Mouse (Mus musculus): ENCODE measurements around the gene Abcb5. TPM values are rescaled to one million over a fixed set of nuclear protein-coding genes. Genes with fewer than 3 reads are reported as not detected.
A peak's percentile ranks its signal among the peaks of the same experiment; 100 is the strongest.

Gene Abcb5
- polyA plus RNA-seq, 1 experiment, result not detected

DNA sequence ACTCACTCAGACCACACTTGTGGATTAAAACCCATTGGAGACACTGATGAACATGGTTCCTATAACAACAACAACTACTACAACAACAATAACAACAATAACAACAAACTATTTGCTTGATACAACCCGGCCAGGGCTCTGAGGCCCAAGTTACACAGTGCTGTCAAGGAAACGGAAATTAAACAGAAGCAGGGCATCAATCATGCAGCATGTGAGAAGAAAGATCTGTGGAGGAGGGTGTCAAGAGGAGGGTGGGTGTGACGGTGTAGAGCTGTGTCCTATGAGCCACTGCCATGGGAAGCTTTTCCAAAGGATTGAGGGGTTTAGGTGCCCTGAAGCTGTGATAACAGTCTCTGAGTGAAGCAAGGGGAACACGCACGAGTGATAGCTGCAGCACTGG lies 64.0 kb downstream of the Abcb5 start:
- TF ChIP-seq POLR2A (IDR thresholded peaks at IDR 0.05; ENCODE audit: borderline replicate concordance, low read depth, low read length) (no peak), CTCF (IDR thresholded peaks at IDR 0.05; ENCODE audit: low read depth, low read length) (no peak)
- Histone ChIP-seq H3K27ac (ENCODE audit: insufficient read depth, low read depth, low read length) (no peak overlapping the region), H3K4me1 (ENCODE audit: control insufficient read depth, insufficient read depth, low read length) (no peaks in the 10 kb centered on the region), H3K4me3 (ENCODE audit: insufficient read depth, low read length) (no peak overlapping the region)

DNA sequence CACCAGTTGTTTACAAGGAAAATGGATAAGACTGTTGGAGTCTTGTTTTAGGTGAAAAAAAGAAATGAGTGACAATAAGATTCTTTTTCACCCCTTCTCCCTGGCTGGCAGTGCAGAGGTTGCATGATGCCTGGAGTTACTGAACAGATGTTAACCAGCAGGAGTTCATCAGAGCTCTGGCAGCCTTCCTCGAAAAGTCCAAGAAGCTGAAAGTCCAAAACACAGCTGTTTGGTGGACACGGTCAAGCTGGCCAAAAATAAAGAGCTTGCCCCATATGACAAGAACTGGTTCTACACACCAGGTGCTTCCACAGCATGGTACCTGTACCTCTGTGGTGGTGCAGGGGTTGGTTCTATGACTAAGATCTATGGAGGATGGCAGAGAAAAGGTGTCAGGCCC lies 78.3 kb downstream of the Abcb5 start:
- H3K4me1 ChIP-seq (ENCODE audit: control insufficient read depth, insufficient read depth, low read length), result no peaks in the 10 kb centered on the region

DNA sequence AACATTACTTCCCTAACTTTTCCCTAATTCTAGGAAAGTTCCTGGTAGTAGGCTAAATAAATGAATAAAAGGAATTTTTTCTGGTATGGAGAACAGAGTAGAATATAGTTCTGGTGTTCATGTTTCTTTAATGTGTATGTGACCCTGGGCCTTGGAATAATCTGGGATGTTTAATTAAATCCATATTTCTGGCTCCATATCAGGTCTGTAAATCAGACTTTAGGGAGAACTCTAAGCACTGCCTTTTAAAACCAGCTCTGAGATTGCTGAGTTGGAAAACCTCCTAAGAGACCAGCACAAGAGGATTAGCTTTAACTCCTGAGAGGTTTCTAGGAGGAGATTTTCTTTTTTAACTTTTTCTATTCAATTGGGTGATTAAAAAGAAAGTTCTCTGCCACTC lies 83.4 kb downstream of the Abcb5 start:
- no peak overlapping the region for H3K27ac ChIP-seq (ENCODE audit: insufficient read depth, low read depth, low read length)
- no peak overlapping the region for H3K4me3 ChIP-seq (ENCODE audit: insufficient read depth, low read length)
- no peaks in the 10 kb centered on the region for H3K4me1 ChIP-seq (ENCODE audit: control insufficient read depth, insufficient read depth, low read length)
- TF ChIP-seq POLR2A (IDR thresholded peaks at IDR 0.05; ENCODE audit: borderline replicate concordance, low read depth, low read length), result no peak
- TF ChIP-seq CTCF (IDR thresholded peaks at IDR 0.05; ENCODE audit: low read depth, low read length), result no peak

More for the DNA sequence above, 78.3 kb downstream of the Abcb5 start:
- Histone ChIP-seq H3K27ac (ENCODE audit: insufficient read depth, low read depth, low read length) (no peak overlapping the region), H3K4me3 (ENCODE audit: insufficient read depth, low read length) (no peak overlapping the region)
- TF ChIP-seq CTCF (IDR thresholded peaks at IDR 0.05; ENCODE audit: low read depth, low read length), result no peak
- no peak for TF ChIP-seq POLR2A (IDR thresholded peaks at IDR 0.05; ENCODE audit: borderline replicate concordance, low read depth, low read length)

DNA sequence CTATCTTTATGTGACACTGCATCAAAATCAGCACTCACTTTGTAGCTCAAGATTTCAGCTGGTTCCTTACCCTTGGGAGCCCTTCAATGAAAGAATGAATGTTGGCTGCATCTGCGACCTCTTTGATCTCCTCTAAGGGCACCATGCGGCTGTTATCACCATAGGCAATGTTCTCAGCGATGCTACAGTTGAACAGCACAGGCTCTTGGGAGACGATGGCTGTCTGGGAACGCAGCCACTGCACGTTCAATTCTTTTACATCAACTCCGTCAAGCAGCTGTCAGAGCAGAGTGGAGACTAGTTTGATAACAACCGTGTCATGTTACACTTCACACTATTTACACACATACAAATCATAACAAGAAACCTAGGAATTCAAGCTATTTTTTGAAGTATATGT lies 93.5 kb downstream of the Abcb5 start:
- H3K27ac ChIP-seq (ENCODE audit: insufficient read depth, low read depth, low read length), result no peak overlapping the region
- H3K4me3 ChIP-seq (ENCODE audit: insufficient read depth, low read length), result no peak overlapping the region

DNA sequence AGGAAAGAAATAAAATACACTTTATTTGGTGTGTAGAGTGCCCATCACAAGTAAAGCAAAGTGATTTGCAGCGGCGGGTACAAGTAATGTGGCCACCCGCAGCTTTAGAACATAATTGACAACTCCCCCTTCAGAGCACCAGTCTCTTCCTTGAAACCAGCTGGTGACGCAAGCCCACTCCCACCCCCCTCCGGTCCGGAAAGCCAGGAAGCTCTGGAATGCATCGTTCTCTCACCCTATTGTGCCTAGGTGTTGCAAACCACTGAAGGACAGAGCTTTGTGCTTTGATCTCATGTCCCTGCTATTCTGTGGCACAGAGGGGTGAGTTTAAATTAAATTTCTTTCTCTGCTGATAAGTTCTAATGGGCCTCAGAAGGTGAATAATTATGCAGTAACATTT lies 110.1 kb downstream of the Abcb5 start:
- H3K4me1 ChIP-seq (ENCODE audit: control insufficient read depth, insufficient read depth, low read length), result no peaks in the 10 kb centered on the region
- no peak overlapping the region for H3K4me3 ChIP-seq (ENCODE audit: insufficient read depth, low read length)
- TF ChIP-seq CTCF (IDR thresholded peaks at IDR 0.05; ENCODE audit: low read depth, low read length) (no peak), POLR2A (IDR thresholded peaks at IDR 0.05; ENCODE audit: borderline replicate concordance, low read depth, low read length) (no peak)

More for the DNA sequence above, 93.5 kb downstream of the Abcb5 start:
- TF ChIP-seq POLR2A (IDR thresholded peaks at IDR 0.05; ENCODE audit: borderline replicate concordance, low read depth, low read length) (no peak), CTCF (IDR thresholded peaks at IDR 0.05; ENCODE audit: low read depth, low read length) (no peak)
- H3K4me1 ChIP-seq (ENCODE audit: control insufficient read depth, insufficient read depth, low read length), result no peaks in the 10 kb centered on the region

DNA sequence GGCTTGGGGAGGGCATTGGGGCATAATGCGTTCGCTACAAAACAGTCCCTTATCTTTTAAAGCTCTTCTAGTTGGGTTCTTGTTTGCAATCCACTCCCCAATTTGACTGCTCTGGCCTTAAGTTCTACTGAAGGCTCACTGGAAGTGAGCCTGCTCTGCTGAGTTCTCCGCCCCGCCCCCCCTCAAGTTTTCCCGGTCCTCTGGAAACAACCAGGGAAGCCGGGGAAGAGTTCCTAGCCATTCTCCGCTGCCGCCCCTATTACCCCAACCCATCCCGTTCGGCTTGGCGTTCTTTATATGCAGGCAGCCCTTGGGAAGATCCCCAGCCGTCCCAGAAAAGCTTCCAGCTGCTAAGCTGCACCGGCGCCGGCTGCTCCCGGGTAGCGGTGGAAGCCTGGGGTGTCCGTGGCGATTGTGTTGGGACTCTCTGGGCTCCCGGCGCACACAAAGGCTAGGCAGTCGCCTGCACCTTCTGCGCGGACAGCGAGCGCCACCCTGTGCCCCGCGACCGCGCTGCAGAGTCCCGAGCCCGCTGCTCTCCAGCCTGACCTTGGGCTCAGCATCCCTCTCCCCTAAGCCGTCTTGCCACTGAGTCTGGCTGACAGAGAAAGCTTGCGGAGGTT lies 111.3 kb downstream of the Abcb5 start:
- TF ChIP-seq CTCF (IDR thresholded peaks at IDR 0.05; ENCODE audit: low read depth, low read length) (0 out of 2 replicates have a peak, but pooled peaks have one; percentile 20), POLR2A (IDR thresholded peaks at IDR 0.05; ENCODE audit: borderline replicate concordance, low read depth, low read length) (no peak)
- no peak overlapping the region for H3K27ac ChIP-seq (ENCODE audit: insufficient read depth, low read depth, low read length)
- H3K4me3 ChIP-seq (ENCODE audit: insufficient read depth, low read length), result peak overlapping the region; percentile 30
- H3K4me1 ChIP-seq (ENCODE audit: control insufficient read depth, insufficient read depth, low read length), result no peaks in the 10 kb centered on the region

More for the DNA sequence above, 110.1 kb downstream of the Abcb5 start:
- H3K27ac ChIP-seq (ENCODE audit: insufficient read depth, low read depth, low read length), result no peak overlapping the region

DNA sequence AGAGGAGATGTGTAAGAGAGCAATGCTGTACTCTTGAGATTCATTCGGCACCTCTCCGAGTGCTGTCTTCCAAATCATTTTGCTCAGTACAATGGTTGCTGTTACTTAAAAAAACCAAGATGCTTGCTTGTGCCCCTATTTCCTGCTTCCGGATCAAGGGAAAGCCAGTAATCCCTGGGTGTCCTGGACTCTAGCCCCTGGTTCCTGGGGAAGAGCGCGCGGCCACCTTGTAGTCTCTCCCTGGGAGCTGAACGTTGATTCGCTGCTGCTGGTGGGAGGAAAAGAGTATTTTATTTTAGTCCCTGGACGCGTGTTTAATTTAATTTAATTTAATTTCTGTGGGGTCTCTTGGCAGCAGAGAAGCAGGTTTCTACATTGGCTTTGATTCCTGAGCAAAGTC lies 111.8 kb downstream of the Abcb5 start:
- no peaks in the 10 kb centered on the region for H3K4me1 ChIP-seq (ENCODE audit: control insufficient read depth, insufficient read depth, low read length)
- TF ChIP-seq POLR2A (IDR thresholded peaks at IDR 0.05; ENCODE audit: borderline replicate concordance, low read depth, low read length) (no peak), CTCF (IDR thresholded peaks at IDR 0.05; ENCODE audit: low read depth, low read length) (no peak)
- no peak overlapping the region for H3K27ac ChIP-seq (ENCODE audit: insufficient read depth, low read depth, low read length)
- H3K4me3 ChIP-seq (ENCODE audit: insufficient read depth, low read length), result no peak overlapping the region

DNA sequence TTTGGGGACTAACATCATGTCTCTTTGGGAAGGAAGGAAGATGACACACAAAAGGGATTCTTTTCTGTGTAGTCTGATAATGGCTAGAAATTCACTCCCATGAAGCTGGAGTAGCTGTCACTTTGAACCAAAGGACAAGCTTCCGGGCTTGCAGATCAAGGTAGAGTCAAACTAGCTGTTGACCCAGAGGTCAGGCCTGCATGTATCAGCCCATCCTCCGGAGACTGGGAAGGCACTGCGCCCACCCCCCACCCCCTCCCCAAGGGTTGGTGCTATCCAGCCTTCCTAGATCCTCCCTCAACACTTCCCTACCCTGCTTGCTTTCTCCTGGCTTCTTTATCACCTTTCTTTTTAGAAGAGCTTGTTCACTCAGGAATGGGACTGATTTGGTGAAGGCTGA lies 112.9 kb downstream of the Abcb5 start:
- Histone ChIP-seq H3K4me1 (ENCODE audit: control insufficient read depth, insufficient read depth, low read length) (no peaks in the 10 kb centered on the region), H3K4me3 (ENCODE audit: insufficient read depth, low read length) (no peak overlapping the region), H3K27ac (ENCODE audit: insufficient read depth, low read depth, low read length) (no peak overlapping the region)
- TF ChIP-seq CTCF (IDR thresholded peaks at IDR 0.05; ENCODE audit: low read depth, low read length) (no peak), POLR2A (IDR thresholded peaks at IDR 0.05; ENCODE audit: borderline replicate concordance, low read depth, low read length) (no peak)

DNA sequence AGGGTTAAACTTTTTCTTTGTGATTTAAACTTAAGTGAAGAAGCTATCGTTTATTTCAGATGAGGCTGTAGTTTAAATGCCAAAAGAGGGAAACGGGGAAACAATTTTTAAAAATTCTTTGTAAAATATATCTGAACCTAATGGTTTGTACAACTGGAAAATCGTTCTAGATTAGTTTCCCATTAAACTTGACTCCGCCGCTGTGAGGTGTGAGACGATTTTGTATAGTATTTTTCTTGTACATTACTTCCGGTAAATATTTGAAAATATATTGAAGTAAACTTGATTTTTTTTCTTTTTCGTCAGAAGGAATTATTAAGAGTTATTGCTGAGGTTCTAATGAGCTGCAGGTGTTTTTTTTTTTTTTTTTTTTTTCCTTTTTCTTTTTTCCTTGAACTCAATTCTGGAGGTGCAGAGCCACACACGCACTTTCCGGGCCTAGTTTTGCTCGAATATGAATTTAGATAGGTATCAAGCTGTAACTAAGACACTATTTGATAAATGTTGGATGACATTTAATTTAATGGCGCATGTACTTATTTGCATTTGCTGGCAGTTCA lies 115.3 kb downstream of the Abcb5 start:
- 0 out of 2 replicates have a peak, but pooled peaks cover 3% of the 10 kb centered on the region for H3K4me1 ChIP-seq (ENCODE audit: control insufficient read depth, insufficient read depth, low read length)
- TF ChIP-seq POLR2A (IDR thresholded peaks at IDR 0.05; ENCODE audit: borderline replicate concordance, low read depth, low read length), result no peak
- TF ChIP-seq CTCF (IDR thresholded peaks at IDR 0.05; ENCODE audit: low read depth, low read length), result no peak
- H3K4me3 ChIP-seq (ENCODE audit: insufficient read depth, low read length), result no peak overlapping the region
- no peak overlapping the region for H3K27ac ChIP-seq (ENCODE audit: insufficient read depth, low read depth, low read length)

DNA sequence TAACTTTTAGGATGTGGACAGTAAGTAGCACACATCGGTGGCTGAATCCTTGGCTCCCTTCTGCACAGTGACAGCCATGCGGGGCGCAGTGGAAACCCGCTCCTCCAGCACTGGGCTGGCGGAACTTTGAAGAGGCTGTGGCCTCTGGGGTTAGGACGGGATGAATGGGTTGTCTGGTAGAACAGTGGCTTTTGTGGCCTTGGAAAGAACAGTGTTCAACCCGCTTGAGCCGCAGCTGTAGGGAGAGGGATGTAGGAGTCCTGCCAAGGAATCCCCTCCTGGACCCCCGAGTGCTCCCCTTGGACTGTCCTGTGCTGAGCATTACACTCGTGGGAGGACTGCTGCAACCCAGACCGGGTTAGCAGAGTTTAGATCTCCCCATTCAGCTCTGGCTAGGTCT lies 116.2 kb downstream of the Abcb5 start:
- TF ChIP-seq POLR2A (IDR thresholded peaks at IDR 0.05; ENCODE audit: borderline replicate concordance, low read depth, low read length), result no peak
- TF ChIP-seq CTCF (IDR thresholded peaks at IDR 0.05; ENCODE audit: low read depth, low read length), result no peak
- no peak overlapping the region for H3K27ac ChIP-seq (ENCODE audit: insufficient read depth, low read depth, low read length)
- H3K4me3 ChIP-seq (ENCODE audit: insufficient read depth, low read length), result no peak overlapping the region
- 0 out of 2 replicates have a peak, but pooled peaks cover 3% of the 10 kb centered on the region for H3K4me1 ChIP-seq (ENCODE audit: control insufficient read depth, insufficient read depth, low read length)
